Mouse (Mus musculus) ES-E14 (cell line): ENCODE measurements around the gene Otud4. TPM values are rescaled to one million over a fixed set of nuclear protein-coding genes. Genes with fewer than 3 reads are reported as not detected.

ENCODE experiments used
- DNase-seq: peaks from one replicate; pipeline ENCODE4 v3.0.0-alpha.2; 2013; ENCODE audit warnings: low read depth, low spot score
- H3K27ac ChIP-seq: 2 replicates; pipeline ENCODE4 v1.5.1; 2012; ENCODE audit warnings: low read depth, mild to moderate bottlenecking, low read length, moderate library complexity, mixed read lengths; ENCODE audit not compliant: poor library complexity, insufficient read depth, severe bottlenecking
- H3K36me3 ChIP-seq: 2 replicates; pipeline ENCODE4 v1.6.1; 2012; ENCODE audit warnings: mild to moderate bottlenecking, low read length, moderate library complexity, mixed read lengths; ENCODE audit not compliant: control insufficient read depth, poor library complexity, insufficient read depth, severe bottlenecking
- H3K4me1 ChIP-seq, 2 experiments: fragments of 150-350 bp in 1 of 2; sonication (generic) in 1 of 2; 2 replicates each; pipeline ENCODE4 v1.6.1; 2012; ENCODE audit warnings: low read length in 2 of 2, mild to moderate bottlenecking in 1 of 2, mixed read lengths in 1 of 2; ENCODE audit not compliant: control insufficient read depth in 2 of 2, insufficient read depth in 2 of 2, poor library complexity in 1 of 2
- H3K4me3 ChIP-seq, 2 experiments: fragments of 150-350 bp in 1 of 2; sonication (generic) in 1 of 2; 2 replicates each; pipeline ENCODE4 v1.5.1; 2012; ENCODE audit warnings: low read length in 2 of 2, low read depth in 1 of 2, mild to moderate bottlenecking in 1 of 2, mixed read lengths in 1 of 2; ENCODE audit not compliant: insufficient read depth in 1 of 2, poor library complexity in 1 of 2, severe bottlenecking in 1 of 2
- H3K9ac ChIP-seq: 2 replicates; pipeline ENCODE4 v1.6.1; 2012; ENCODE audit warnings: low read depth, mild to moderate bottlenecking, low read length, mixed read lengths; ENCODE audit not compliant: poor library complexity, insufficient read depth, severe bottlenecking
- H3K9me3 ChIP-seq: fragments of 150-350 bp; sonication (generic); 2 replicates; pipeline ENCODE4 v1.6.1; 2012; ENCODE audit warnings: low read depth, mild to moderate bottlenecking, low read length; ENCODE audit not compliant: control insufficient read depth, insufficient read depth
- CHD2 ChIP-seq: IDR thresholded peaks from 2 replicates; pipeline ENCODE4 v1.6.1; 2014; ENCODE audit warnings: mild to moderate bottlenecking, low read depth, low read length, inconsistent platforms
- HCFC1 ChIP-seq: IDR thresholded peaks from 2 replicates; pipeline ENCODE4 v1.6.1; 2012; ENCODE audit warnings: low read length, inconsistent platforms, borderline replicate concordance; ENCODE audit not compliant: insufficient read depth
- MAFK ChIP-seq: IDR thresholded peaks from 2 replicates; pipeline ENCODE4 v1.6.1; 2014; ENCODE audit warnings: mild to moderate bottlenecking, low read depth, low read length, inconsistent platforms; ENCODE audit not compliant: insufficient read depth
- ZC3H11A ChIP-seq: IDR thresholded peaks from 2 replicates; pipeline ENCODE4 v1.6.1; 2012; ENCODE audit warnings: low read depth, mild to moderate bottlenecking, inconsistent platforms, low read length, borderline replicate concordance
- ZNF384 ChIP-seq: IDR thresholded peaks from 2 replicates; pipeline ENCODE4 v1.6.1; 2012; ENCODE audit warnings: low read depth, low read length, inconsistent platforms
- in situ Hi-C, 2 experiments: fragments of 600-800 bp; cut with MboI; formaldehyde crosslinking; loops; one replicate each; pipeline ENCODE4 v1.15.1; 2025; ENCODE audit warnings: low sequenced_read_pairs in 2 of 2, inconsistent platforms in 1 of 2; ENCODE audit not compliant: unreplicated experiment in 2 of 2
- total RNA-seq: library from RNA; depleted of rRNA; stranded (reverse); fragments of 300-350 nt; gene quantifications from 2 replicates; pipeline ENCODE4 v1.2.3, GENCODE M21; 2012; rRNA removed

Gene Otud4
- total RNA-seq, 1 experiment, result 74.2 TPM

GRCm38 (mm10) chr8:79724589-79724988 lies 85.2 kb downstream of the Otud4 start:
- H3K36me3 ChIP-seq, result peaks cover 6% of the 10 kb centered on the region; the same call in 1 of the 2 replicates
- H3K27ac ChIP-seq, result no peak overlapping the region
- no peak overlapping the region for H3K9ac ChIP-seq
- H3K4me3 ChIP-seq, result no peak overlapping the region
- no peaks in the 10 kb centered on the region for H3K4me1 ChIP-seq
- no peaks in the 10 kb centered on the region for H3K9me3 ChIP-seq
- in situ Hi-C loops, result no loop called here
- no peak for DNase-seq
- TF ChIP-seq MAFK, result no peak
- TF ChIP-seq ZC3H11A, result no peak
- no peak for TF ChIP-seq ZNF384
- no peak for TF ChIP-seq HCFC1
- no peak for TF ChIP-seq CHD2

Other genes with a start within 250 kb of the Otud4 start
- gene Smad1, start 240.1 kb upstream of the Otud4 start, total RNA-seq, result 6.4 and 9.4 TPM in 2 replicates
- 98.8 and 168 TPM in 2 replicates for gene Abce1, start 72.1 kb downstream of the Otud4 start, total RNA-seq
- gene Anapc10, start 72.2 kb downstream of the Otud4 start, total RNA-seq, result 11.0 and 16.5 TPM in 2 replicates